Mouse (Mus musculus): ENCODE data around the gene Dhx16. TPM values are rescaled to one million over a fixed set of nuclear protein-coding genes. Genes with fewer than 3 reads are reported as not detected.
"Not testable (repeated sequence)": the region's sequence is repeated elsewhere in the genome, so short reads cannot be mapped to it uniquely, and the experiment has no call there.

Gene Dhx16
- polyA plus RNA-seq, 1 experiment from 2014 or later = 42.2 TPM

- Histone ChIP-seq H3K36me3 (ENCODE audit: control insufficient read depth, insufficient read depth) (peaks cover 35% of the 10 kb centered on the region), H3K9ac (replicated peaks; ENCODE audit: low read depth, low read length) (peak overlapping the region; percentile 83), H3K9me3 (ENCODE audit: control insufficient read depth, low read length) (no peaks in the 10 kb centered on the region), H3K4me2 (ENCODE audit: low read length) (peak overlapping the region; percentile 2; the same call in 1 of the 2 replicates), H3K4me3 (replicated peaks; ENCODE audit: low read length) (peak overlapping the region; percentile 63), H3K4me1 (replicated peaks; ENCODE audit: control insufficient read depth, insufficient read depth, low read length) (peaks cover 56% of the 10 kb centered on the region), H3K27ac (ENCODE audit: low read length) (peak overlapping the region; percentile 94), H3K27me3 (replicated peaks; ENCODE audit: control insufficient read depth, insufficient read depth, low read length) (no peaks in the 10 kb centered on the region)
- WGBS = under 1% methylated on average over 18 of the region's 18 CpGs
- ATAC-seq = no peak
Observed at GRCm38 (mm10) chr17:35837487-35837886, 42.1 kb upstream of the Dhx16 start.

GRCm38 (mm10) chr17:35838122-35838544, 41.5 kb upstream of the Dhx16 start, which contains the start of gene Tubb5:
Gene Tubb5 (minus strand): TSS chr17:35838306.
- Histone ChIP-seq H3K27me3 (replicated peaks; ENCODE audit: control insufficient read depth, insufficient read depth, low read length) (no peaks in the 10 kb centered on the region), H3K4me2 (ENCODE audit: low read length) (peak within 1 kb of the TSS; percentile 78), H3K27ac (ENCODE audit: low read length) (peak within 1 kb of the TSS; percentile 94), H3K9me3 (ENCODE audit: control insufficient read depth, low read length) (no peaks in the 10 kb centered on the region), H3K4me1 (replicated peaks; ENCODE audit: control insufficient read depth, insufficient read depth, low read length) (peaks cover 53% of the 10 kb centered on the region), H3K36me3 (ENCODE audit: control insufficient read depth, insufficient read depth) (peaks cover 29% of the 10 kb centered on the region), H3K9ac (replicated peaks; ENCODE audit: low read depth, low read length) (peak within 1 kb of the TSS; percentile 83), H3K4me3 (replicated peaks; ENCODE audit: low read length) (peak within 1 kb of the TSS; percentile 63)
- ATAC-seq = peak; percentile 77
- 1% methylated on average over 29 of the region's 29 CpGs for WGBS

- no peak for ATAC-seq
- Histone ChIP-seq H3K9ac (replicated peaks; ENCODE audit: low read depth, low read length) (peak overlapping the region; percentile 61), H3K27me3 (replicated peaks; ENCODE audit: control insufficient read depth, insufficient read depth, low read length) (no peaks in the 10 kb centered on the region), H3K4me3 (replicated peaks; ENCODE audit: low read length) (peak overlapping the region; percentile 63), H3K9me3 (ENCODE audit: control insufficient read depth, low read length) (no peaks in the 10 kb centered on the region), H3K27ac (ENCODE audit: low read length) (peak overlapping the region; percentile 94), H3K36me3 (ENCODE audit: control insufficient read depth, insufficient read depth) (peaks cover 27% of the 10 kb centered on the region), H3K4me2 (ENCODE audit: low read length) (peak overlapping the region; percentile 78), H3K4me1 (replicated peaks; ENCODE audit: control insufficient read depth, insufficient read depth, low read length) (peaks cover 48% of the 10 kb centered on the region)
- 0% methylated on average over 5 of the region's 5 CpGs for WGBS
Observed at GRCm38 (mm10) chr17:35838570-35838969, 41.0 kb upstream of the Dhx16 start.

GRCm38 (mm10) chr17:35839002-35839401, 40.6 kb upstream of the Dhx16 start:
- Histone ChIP-seq H3K36me3 (ENCODE audit: control insufficient read depth, insufficient read depth) (peaks cover 24% of the 10 kb centered on the region), H3K4me2 (ENCODE audit: low read length) (peak overlapping the region; percentile 78), H3K4me3 (replicated peaks; ENCODE audit: low read length) (peak overlapping the region; percentile 63), H3K4me1 (replicated peaks; ENCODE audit: control insufficient read depth, insufficient read depth, low read length) (peaks cover 44% of the 10 kb centered on the region), H3K9ac (replicated peaks; ENCODE audit: low read depth, low read length) (peak overlapping the region; percentile 61), H3K27ac (ENCODE audit: low read length) (peak overlapping the region; percentile 94)
- not testable (repeated sequence) for ATAC-seq; H3K27me3 ChIP-seq (replicated peaks; ENCODE audit: control insufficient read depth, insufficient read depth, low read length); H3K9me3 ChIP-seq (ENCODE audit: control insufficient read depth, low read length)
- WGBS = 41% methylated on average over 3 of the region's 3 CpGs

GRCm38 (mm10) chr17:35840561-35840960, 39.1 kb upstream of the Dhx16 start:
- Histone ChIP-seq H3K36me3 (ENCODE audit: control insufficient read depth, insufficient read depth) (peaks cover 13% of the 10 kb centered on the region), H3K4me1 (replicated peaks; ENCODE audit: control insufficient read depth, insufficient read depth, low read length) (peaks cover 29% of the 10 kb centered on the region), H3K9ac (replicated peaks; ENCODE audit: low read depth, low read length) (peak overlapping the region; percentile 45), H3K4me3 (replicated peaks; ENCODE audit: low read length) (peak overlapping the region; percentile 69), H3K4me2 (ENCODE audit: low read length) (peak overlapping the region; percentile 44), H3K9me3 (ENCODE audit: control insufficient read depth, low read length) (no peaks in the 10 kb centered on the region), H3K27me3 (replicated peaks; ENCODE audit: control insufficient read depth, insufficient read depth, low read length) (no peaks in the 10 kb centered on the region), H3K27ac (ENCODE audit: low read length) (peak overlapping the region; percentile 72; the same call in 1 of the 2 replicates)
- WGBS = 58% methylated on average over 14 of the region's 14 CpGs
- ATAC-seq = no peak

GRCm38 (mm10) chr17:35841076-35841950, 38.3 kb upstream of the Dhx16 start, which contains the start of gene Mdc1:
Gene Mdc1 (plus strand): TSS chr17:35841515.
- peak within 1 kb of the TSS; percentile 80 for H3K27ac ChIP-seq (ENCODE audit: low read length)
- H3K4me1 ChIP-seq (replicated peaks; ENCODE audit: control insufficient read depth, insufficient read depth, low read length) = peaks cover 23% of the 10 kb centered on the region
- peak; percentile 90 for ATAC-seq
- no peaks in the 10 kb centered on the region for H3K27me3 ChIP-seq (replicated peaks; ENCODE audit: control insufficient read depth, insufficient read depth, low read length)
- peak within 1 kb of the TSS; percentile 65 for H3K9ac ChIP-seq (replicated peaks; ENCODE audit: low read depth, low read length)
- H3K9me3 ChIP-seq (ENCODE audit: control insufficient read depth, low read length) = no peaks in the 10 kb centered on the region
- H3K4me3 ChIP-seq (replicated peaks; ENCODE audit: low read length) = peak within 1 kb of the TSS; percentile 69
- under 1% methylated on average over 59 of the region's 59 CpGs for WGBS
- peaks cover 13% of the 10 kb centered on the region for H3K36me3 ChIP-seq (ENCODE audit: control insufficient read depth, insufficient read depth)
- peak within 1 kb of the TSS; percentile 82 for H3K4me2 ChIP-seq (ENCODE audit: low read length)

- no peaks in the 10 kb centered on the region for H3K9me3 ChIP-seq (ENCODE audit: control insufficient read depth, low read length)
- H3K36me3 ChIP-seq (ENCODE audit: control insufficient read depth, insufficient read depth) = peaks cover 10% of the 10 kb centered on the region
- H3K4me2 ChIP-seq (ENCODE audit: low read length) = peak overlapping the region; percentile 82
- 21% methylated on average over 11 of the region's 11 CpGs for WGBS
- peak overlapping the region; percentile 65 for H3K9ac ChIP-seq (replicated peaks; ENCODE audit: low read depth, low read length)
- H3K27ac ChIP-seq (ENCODE audit: low read length) = peak overlapping the region; percentile 80
- peak overlapping the region; percentile 69 for H3K4me3 ChIP-seq (replicated peaks; ENCODE audit: low read length)
- H3K27me3 ChIP-seq (replicated peaks; ENCODE audit: control insufficient read depth, insufficient read depth, low read length) = no peaks in the 10 kb centered on the region
- ATAC-seq = no peak
- H3K4me1 ChIP-seq (replicated peaks; ENCODE audit: control insufficient read depth, insufficient read depth, low read length) = peaks cover 23% of the 10 kb centered on the region
Observed at GRCm38 (mm10) chr17:35842006-35842405, 37.6 kb upstream of the Dhx16 start.

- no peak for ATAC-seq
- H3K36me3 ChIP-seq (ENCODE audit: control insufficient read depth, insufficient read depth) = peaks cover 16% of the 10 kb centered on the region
- H3K4me3 ChIP-seq (replicated peaks; ENCODE audit: low read length) = no peak overlapping the region
- H3K27me3 ChIP-seq (replicated peaks; ENCODE audit: control insufficient read depth, insufficient read depth, low read length) = no peaks in the 10 kb centered on the region
- H3K9me3 ChIP-seq (ENCODE audit: control insufficient read depth, low read length) = no peaks in the 10 kb centered on the region
- H3K4me2 ChIP-seq (ENCODE audit: low read length) = no peak overlapping the region
- 96% methylated on average over 3 of the region's 3 CpGs for WGBS
- H3K4me1 ChIP-seq (replicated peaks; ENCODE audit: control insufficient read depth, insufficient read depth, low read length) = peaks cover 23% of the 10 kb centered on the region
- no peak overlapping the region for H3K9ac ChIP-seq (replicated peaks; ENCODE audit: low read depth, low read length)
- no peak overlapping the region for H3K27ac ChIP-seq (ENCODE audit: low read length)
Observed at GRCm38 (mm10) chr17:35843514-35843913, 36.1 kb upstream of the Dhx16 start.

- no peak overlapping the region for H3K27ac ChIP-seq (ENCODE audit: low read length)
- no peak overlapping the region for H3K4me2 ChIP-seq (ENCODE audit: low read length)
- no peak overlapping the region for H3K9ac ChIP-seq (replicated peaks; ENCODE audit: low read depth, low read length)
- no peaks in the 10 kb centered on the region for H3K4me1 ChIP-seq (replicated peaks; ENCODE audit: control insufficient read depth, insufficient read depth, low read length)
- H3K27me3 ChIP-seq (replicated peaks; ENCODE audit: control insufficient read depth, insufficient read depth, low read length) = no peaks in the 10 kb centered on the region
- WGBS = 79% methylated on average over 1 of the region's 1 CpGs
- H3K36me3 ChIP-seq (ENCODE audit: control insufficient read depth, insufficient read depth) = peaks cover 39% of the 10 kb centered on the region
- H3K9me3 ChIP-seq (ENCODE audit: control insufficient read depth, low read length) = no peaks in the 10 kb centered on the region
- no peak for ATAC-seq
- H3K4me3 ChIP-seq (replicated peaks; ENCODE audit: low read length) = no peak overlapping the region
Observed at GRCm38 (mm10) chr17:35848112-35848511, 31.5 kb upstream of the Dhx16 start.

Data from forebrain, embryonic 16.5 days (tissue).